Mouse (Mus musculus): Measurements from ENCODE around the gene Agbl4. TPM values are rescaled to one million over a fixed set of nuclear protein-coding genes. Genes with fewer than 3 reads are reported as not detected.

Gene Agbl4
- polyA plus RNA-seq, 1 experiment from 2014 or later: 0.30 TPM

DNA sequence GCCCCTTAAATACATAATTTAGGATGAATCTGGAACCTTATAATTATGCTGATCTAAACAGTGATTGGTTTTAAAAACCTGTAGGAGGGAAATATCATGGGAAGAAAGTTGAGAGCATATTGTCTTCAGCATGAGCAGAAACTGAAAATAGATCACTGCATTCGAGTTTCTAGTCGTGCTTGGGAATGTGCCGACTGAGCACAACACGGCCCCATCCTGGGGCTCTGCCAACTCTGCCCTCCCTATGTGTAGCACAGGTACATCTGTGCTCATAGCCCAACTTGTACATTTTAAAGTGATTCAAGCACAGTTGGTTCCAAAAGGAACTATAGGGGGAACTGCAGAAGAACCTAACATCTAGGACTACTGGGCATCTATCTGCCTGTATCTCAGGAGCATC, 402.4 kb downstream of the Agbl4 start:
- Histone ChIP-seq H3K27ac (ENCODE audit: low read depth, low read length) (no peak overlapping the region), H3K27me3 (ENCODE audit: control insufficient read depth, insufficient read depth, low read length) (no peaks in the 10 kb centered on the region), H3K4me2 (replicated peaks; ENCODE audit: low read depth, low read length) (no peak overlapping the region), H3K9me3 (ENCODE audit: control insufficient read depth, low read length) (no peaks in the 10 kb centered on the region), H3K4me1 (ENCODE audit: control insufficient read depth, insufficient read depth, low read length) (no peaks in the 10 kb centered on the region), H3K4me3 (ENCODE audit: low read length) (no peak overlapping the region), H3K9ac (ENCODE audit: low read depth, low read length) (no peak overlapping the region), H3K36me3 (ENCODE audit: control insufficient read depth, insufficient read depth, low read length) (no peaks in the 10 kb centered on the region)
- 83% methylated on average over 4 of the region's 4 CpGs for WGBS
- ATAC-seq (ENCODE audit: low FRiP score, low TSS enrichment): no peak

DNA sequence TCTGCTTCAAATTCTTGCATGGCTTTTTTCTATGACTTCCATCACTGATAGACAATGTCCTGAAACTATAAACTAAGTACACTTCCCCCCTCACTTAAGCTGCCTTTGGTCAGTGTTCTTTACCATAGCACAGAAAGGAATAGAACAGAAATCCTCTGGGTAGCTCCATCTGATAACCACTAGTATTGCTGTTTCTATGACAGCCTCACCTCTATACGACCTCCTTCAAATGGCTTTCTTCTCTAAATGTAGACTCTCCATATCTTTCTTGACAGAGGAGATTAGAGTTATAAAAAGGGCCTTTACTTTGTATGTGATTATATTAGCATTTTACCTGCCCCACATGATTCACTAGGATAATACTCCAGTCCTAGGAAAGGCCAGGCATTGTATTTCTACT, 413.5 kb downstream of the Agbl4 start:
- WGBS: 84% methylated on average over 1 of the region's 1 CpGs
- H3K4me2 ChIP-seq (replicated peaks; ENCODE audit: low read depth, low read length): no peak overlapping the region
- H3K27me3 ChIP-seq (ENCODE audit: control insufficient read depth, insufficient read depth, low read length): no peaks in the 10 kb centered on the region
- no peak overlapping the region for H3K27ac ChIP-seq (ENCODE audit: low read depth, low read length)
- no peaks in the 10 kb centered on the region for H3K9me3 ChIP-seq (ENCODE audit: control insufficient read depth, low read length)
- H3K36me3 ChIP-seq (ENCODE audit: control insufficient read depth, insufficient read depth, low read length): no peaks in the 10 kb centered on the region
- H3K4me1 ChIP-seq (ENCODE audit: control insufficient read depth, insufficient read depth, low read length): no peaks in the 10 kb centered on the region
- no peak overlapping the region for H3K4me3 ChIP-seq (ENCODE audit: low read length)
- ATAC-seq (ENCODE audit: low FRiP score, low TSS enrichment): no peak
- no peak overlapping the region for H3K9ac ChIP-seq (ENCODE audit: low read depth, low read length)

DNA sequence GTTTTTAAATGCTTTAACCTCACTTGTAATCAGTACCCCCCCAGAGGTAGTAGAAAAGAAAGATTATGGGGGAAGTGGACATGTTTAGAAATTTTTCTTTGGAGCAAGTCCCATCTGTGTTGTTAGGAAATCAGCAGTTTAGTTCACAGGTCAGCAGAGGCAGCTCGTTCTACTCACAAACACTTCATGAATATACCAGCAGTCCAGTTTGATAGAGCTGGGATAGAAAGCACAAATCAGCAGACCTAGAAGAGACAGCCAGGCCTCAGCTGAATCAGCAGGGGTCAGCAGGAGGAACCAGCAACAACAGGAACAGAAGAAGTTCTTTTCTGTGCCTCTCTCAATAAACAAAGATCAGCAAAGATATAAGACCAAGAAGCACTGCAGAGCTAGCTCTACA, 435.3 kb downstream of the Agbl4 start:
- Histone ChIP-seq H3K27me3 (ENCODE audit: control insufficient read depth, insufficient read depth, low read length) (no peaks in the 10 kb centered on the region), H3K9ac (ENCODE audit: low read depth, low read length) (no peak overlapping the region), H3K36me3 (ENCODE audit: control insufficient read depth, insufficient read depth, low read length) (no peaks in the 10 kb centered on the region), H3K4me2 (replicated peaks; ENCODE audit: low read depth, low read length) (no peak overlapping the region), H3K9me3 (ENCODE audit: control insufficient read depth, low read length) (no peaks in the 10 kb centered on the region), H3K4me1 (ENCODE audit: control insufficient read depth, insufficient read depth, low read length) (no peaks in the 10 kb centered on the region), H3K27ac (ENCODE audit: low read depth, low read length) (no peak overlapping the region), H3K4me3 (ENCODE audit: low read length) (no peak overlapping the region)
- WGBS: 59% methylated on average over 1 of the region's 1 CpGs
- no peak for ATAC-seq (ENCODE audit: low FRiP score, low TSS enrichment)

DNA sequence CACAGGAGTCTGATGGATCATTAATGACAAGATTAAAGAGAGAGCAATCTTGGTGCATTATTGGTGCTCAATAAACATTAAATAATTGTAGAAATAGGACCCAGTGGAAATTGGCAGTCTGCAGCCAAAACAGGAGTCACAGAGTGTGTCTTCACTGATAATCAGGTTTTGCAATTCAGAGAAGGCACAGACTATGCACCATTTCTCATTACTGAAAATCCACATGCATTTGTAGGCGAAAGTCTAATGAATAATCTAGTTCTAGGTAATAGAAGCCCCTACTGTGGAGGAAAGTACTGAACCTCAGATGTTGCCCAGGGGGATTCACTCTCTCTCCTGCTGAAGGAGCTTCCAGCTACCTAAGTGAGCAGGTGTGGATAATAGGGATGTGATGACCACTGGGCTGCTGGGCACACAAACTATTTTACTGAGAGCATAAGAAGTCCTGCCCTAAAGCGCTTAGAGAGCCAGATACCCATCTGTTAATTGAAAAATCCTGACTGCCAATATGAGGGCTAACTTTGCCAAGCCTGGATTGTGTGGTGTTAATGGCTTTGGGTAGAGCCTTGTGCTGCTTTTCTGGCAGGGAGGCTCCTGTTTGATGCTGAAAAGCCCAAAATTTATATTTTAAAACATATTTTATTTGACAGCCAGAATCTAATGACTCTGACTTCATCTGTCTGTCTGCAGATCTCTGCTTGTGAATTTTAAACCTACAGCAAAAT, 482.4 kb downstream of the Agbl4 start:
- Histone ChIP-seq H3K36me3 (ENCODE audit: control insufficient read depth, insufficient read depth, low read length) (no peaks in the 10 kb centered on the region), H3K4me2 (replicated peaks; ENCODE audit: low read depth, low read length) (no peak overlapping the region), H3K27ac (ENCODE audit: low read depth, low read length) (no peak overlapping the region), H3K4me3 (ENCODE audit: low read length) (no peak overlapping the region), H3K9me3 (ENCODE audit: control insufficient read depth, low read length) (no peaks in the 10 kb centered on the region), H3K4me1 (ENCODE audit: control insufficient read depth, insufficient read depth, low read length) (no peaks in the 10 kb centered on the region), H3K27me3 (ENCODE audit: control insufficient read depth, insufficient read depth, low read length) (no peaks in the 10 kb centered on the region), H3K9ac (ENCODE audit: low read depth, low read length) (no peak overlapping the region)
- no peak for ATAC-seq (ENCODE audit: low FRiP score, low TSS enrichment)
- 78% methylated on average over 2 of the region's 2 CpGs for WGBS

DNA sequence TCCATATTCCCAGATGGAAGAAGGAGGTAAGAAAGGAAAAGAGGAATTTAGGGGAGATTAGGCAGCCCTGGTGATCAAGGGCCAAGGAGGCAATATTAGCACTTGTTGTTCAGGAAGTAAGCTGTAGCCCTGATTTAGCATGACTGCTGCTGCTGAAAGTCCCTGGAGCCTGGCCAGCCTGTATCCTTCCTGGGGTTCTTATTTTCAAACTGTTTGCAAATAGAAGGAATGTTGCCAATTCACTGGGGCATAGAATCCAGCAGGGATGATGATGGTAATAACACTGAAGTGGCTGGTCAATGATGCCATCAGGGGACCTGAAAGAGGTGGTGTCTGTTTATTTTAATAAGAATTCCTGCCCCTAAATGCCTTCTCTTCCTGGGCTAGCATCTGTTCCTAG, 518.6 kb downstream of the Agbl4 start:
- no peak overlapping the region for H3K4me3 ChIP-seq (ENCODE audit: low read length)
- no peaks in the 10 kb centered on the region for H3K4me1 ChIP-seq (ENCODE audit: control insufficient read depth, insufficient read depth, low read length)
- no peak overlapping the region for H3K4me2 ChIP-seq (replicated peaks; ENCODE audit: low read depth, low read length)
- no peaks in the 10 kb centered on the region for H3K9me3 ChIP-seq (ENCODE audit: control insufficient read depth, low read length)
- no peak overlapping the region for H3K9ac ChIP-seq (ENCODE audit: low read depth, low read length)
- no peaks in the 10 kb centered on the region for H3K36me3 ChIP-seq (ENCODE audit: control insufficient read depth, insufficient read depth, low read length)
- no peaks in the 10 kb centered on the region for H3K27me3 ChIP-seq (ENCODE audit: control insufficient read depth, insufficient read depth, low read length)
- H3K27ac ChIP-seq (ENCODE audit: low read depth, low read length): no peak overlapping the region
- ATAC-seq (ENCODE audit: low FRiP score, low TSS enrichment): no peak

DNA sequence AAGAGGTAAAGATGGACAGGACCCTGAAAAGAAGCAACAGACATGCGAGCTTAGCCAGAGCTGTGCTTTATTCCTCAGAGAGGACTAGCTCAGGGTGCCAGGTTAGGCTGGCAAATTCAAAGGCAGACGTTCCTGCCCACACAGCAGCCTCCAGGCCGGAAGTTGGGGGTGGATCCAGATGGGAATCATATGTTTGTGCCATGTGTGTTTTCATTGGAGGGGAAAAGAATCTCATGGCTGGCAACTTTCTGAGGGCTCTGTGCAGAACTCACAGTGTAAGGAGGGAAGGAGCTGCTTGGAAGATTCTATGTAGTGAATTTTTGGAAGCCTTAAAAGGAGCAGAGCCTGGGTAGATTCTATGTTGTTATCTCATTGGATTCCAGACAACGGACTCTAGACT, 519.1 kb downstream of the Agbl4 start:
- Histone ChIP-seq H3K27me3 (ENCODE audit: control insufficient read depth, insufficient read depth, low read length) (no peaks in the 10 kb centered on the region), H3K9me3 (ENCODE audit: control insufficient read depth, low read length) (no peaks in the 10 kb centered on the region), H3K4me1 (ENCODE audit: control insufficient read depth, insufficient read depth, low read length) (no peaks in the 10 kb centered on the region), H3K36me3 (ENCODE audit: control insufficient read depth, insufficient read depth, low read length) (no peaks in the 10 kb centered on the region), H3K4me2 (replicated peaks; ENCODE audit: low read depth, low read length) (no peak overlapping the region), H3K9ac (ENCODE audit: low read depth, low read length) (no peak overlapping the region), H3K4me3 (ENCODE audit: low read length) (no peak overlapping the region), H3K27ac (ENCODE audit: low read depth, low read length) (no peak overlapping the region)
- no peak for ATAC-seq (ENCODE audit: low FRiP score, low TSS enrichment)
- WGBS: 44% methylated on average over 4 of the region's 4 CpGs

DNA sequence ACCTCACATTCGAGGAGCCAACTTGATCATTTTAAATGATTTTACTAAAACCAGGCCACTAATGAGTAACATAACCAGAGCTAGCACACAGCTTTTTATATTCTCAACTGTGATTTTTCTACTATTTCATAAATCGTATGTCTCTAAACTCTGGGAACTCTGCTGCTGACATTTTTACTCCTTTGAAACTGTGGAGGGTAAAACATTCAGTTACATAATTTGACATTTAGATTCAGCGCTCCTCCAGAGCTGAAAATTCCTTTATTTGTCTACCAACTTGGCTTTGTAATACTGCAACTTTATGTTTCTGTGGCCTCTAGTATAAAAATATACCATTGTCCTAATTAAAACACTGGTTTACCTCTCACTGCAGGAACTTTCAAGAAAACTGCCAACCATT, 523.6 kb downstream of the Agbl4 start:
- no peaks in the 10 kb centered on the region for H3K27me3 ChIP-seq (ENCODE audit: control insufficient read depth, insufficient read depth, low read length)
- 82% methylated on average over 3 of the region's 3 CpGs for WGBS

DNA sequence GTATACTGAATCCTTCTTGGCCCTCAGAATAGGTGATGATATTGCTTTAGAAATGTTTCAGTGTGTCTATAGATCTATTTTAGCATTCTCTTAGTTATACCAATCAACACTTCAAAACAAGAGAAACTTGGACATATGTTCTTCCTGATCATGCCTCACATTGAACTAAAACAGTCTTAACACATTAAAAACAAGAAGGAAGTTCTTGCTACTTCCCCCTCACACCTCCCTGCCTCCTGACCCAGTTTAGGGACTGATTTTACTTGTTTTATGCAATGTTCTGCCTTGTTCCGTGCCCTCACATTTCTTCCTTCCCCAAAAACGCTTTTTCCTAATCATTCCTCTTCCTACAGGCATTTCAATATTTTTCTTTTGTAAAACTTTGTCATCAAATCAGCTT, 604.2 kb downstream of the Agbl4 start:
- no peaks in the 10 kb centered on the region for H3K9me3 ChIP-seq (ENCODE audit: control insufficient read depth, low read length)
- no peaks in the 10 kb centered on the region for H3K27me3 ChIP-seq (ENCODE audit: control insufficient read depth, insufficient read depth, low read length)
- H3K36me3 ChIP-seq (ENCODE audit: control insufficient read depth, insufficient read depth, low read length): no peaks in the 10 kb centered on the region
- ATAC-seq (ENCODE audit: low FRiP score, low TSS enrichment): no peak
- H3K4me2 ChIP-seq (replicated peaks; ENCODE audit: low read depth, low read length): no peak overlapping the region
- no peaks in the 10 kb centered on the region for H3K4me1 ChIP-seq (ENCODE audit: control insufficient read depth, insufficient read depth, low read length)
- no peak overlapping the region for H3K4me3 ChIP-seq (ENCODE audit: low read length)
- 77% methylated on average over 2 of the region's 2 CpGs for WGBS
- H3K27ac ChIP-seq (ENCODE audit: low read depth, low read length): no peak overlapping the region
- no peak overlapping the region for H3K9ac ChIP-seq (ENCODE audit: low read depth, low read length)

More for the DNA sequence above, 523.6 kb downstream of the Agbl4 start:
- no peaks in the 10 kb centered on the region for H3K4me1 ChIP-seq (ENCODE audit: control insufficient read depth, insufficient read depth, low read length)
- no peak for ATAC-seq (ENCODE audit: low FRiP score, low TSS enrichment)
- no peaks in the 10 kb centered on the region for H3K9me3 ChIP-seq (ENCODE audit: control insufficient read depth, low read length)
- no peak overlapping the region for H3K4me2 ChIP-seq (replicated peaks; ENCODE audit: low read depth, low read length)
- no peaks in the 10 kb centered on the region for H3K36me3 ChIP-seq (ENCODE audit: control insufficient read depth, insufficient read depth, low read length)
- no peak overlapping the region for H3K9ac ChIP-seq (ENCODE audit: low read depth, low read length)
- no peak overlapping the region for H3K4me3 ChIP-seq (ENCODE audit: low read length)
- H3K27ac ChIP-seq (ENCODE audit: low read depth, low read length): no peak overlapping the region

DNA sequence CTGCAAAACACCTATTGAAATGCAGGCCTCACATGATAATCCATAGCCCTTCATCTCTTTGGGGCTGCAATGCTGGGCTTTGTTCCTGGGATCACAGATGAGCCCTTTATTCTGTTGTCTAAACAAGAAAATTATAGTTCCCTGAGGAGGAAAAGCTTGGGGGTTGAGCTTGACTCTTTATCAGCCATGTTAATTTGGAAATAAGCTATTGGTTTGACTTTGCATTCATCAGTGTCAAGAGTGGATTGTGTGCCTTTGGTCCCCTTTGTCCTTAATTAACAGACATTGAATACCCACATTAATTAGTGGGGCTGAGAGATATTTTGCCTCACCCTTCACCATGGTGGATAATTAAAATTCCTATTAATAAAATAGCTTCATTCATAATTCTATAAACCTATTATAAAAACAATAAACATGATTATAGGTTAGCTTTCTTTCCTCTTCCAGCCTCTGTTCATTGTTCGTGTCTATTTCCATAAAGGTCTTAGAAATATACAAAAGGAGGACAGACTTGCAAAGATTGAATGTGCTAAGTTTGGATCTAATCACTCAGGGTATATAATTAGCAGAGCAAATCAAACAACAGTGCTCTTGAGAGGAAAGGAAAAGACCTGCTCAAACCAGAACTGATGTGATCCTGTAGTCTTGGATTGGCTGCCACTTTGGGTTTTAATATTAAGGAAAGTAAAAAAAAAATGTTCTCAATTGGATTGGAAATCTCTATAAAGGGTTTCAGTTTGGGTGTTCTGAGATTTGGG, 607.4 kb downstream of the Agbl4 start:
- Histone ChIP-seq H3K9me3 (ENCODE audit: control insufficient read depth, low read length) (no peaks in the 10 kb centered on the region), H3K4me1 (ENCODE audit: control insufficient read depth, insufficient read depth, low read length) (no peaks in the 10 kb centered on the region), H3K4me2 (replicated peaks; ENCODE audit: low read depth, low read length) (no peak overlapping the region), H3K27ac (ENCODE audit: low read depth, low read length) (no peak overlapping the region), H3K27me3 (ENCODE audit: control insufficient read depth, insufficient read depth, low read length) (no peaks in the 10 kb centered on the region), H3K9ac (ENCODE audit: low read depth, low read length) (no peak overlapping the region), H3K36me3 (ENCODE audit: control insufficient read depth, insufficient read depth, low read length) (no peaks in the 10 kb centered on the region), H3K4me3 (ENCODE audit: low read length) (no peak overlapping the region)
- no peak for ATAC-seq (ENCODE audit: low FRiP score, low TSS enrichment)
- WGBS: 89% methylated on average over 1 of the region's 1 CpGs

Measured in kidney, embryonic 14.5 days (tissue).